Mouse (Mus musculus): ENCODE data around the gene Acbd5.

- TF ChIP-seq GATA1 (IDR thresholded peaks at IDR 0.05; ENCODE audit: low read length) (no peak), TAL1 (IDR thresholded peaks at IDR 0.05; ENCODE audit: low read length) (no peak)
Observed at GRCm38 (mm10) chr2:23077693-23078092, 9.7 kb downstream of the Acbd5 start.
